Mouse (Mus musculus): ENCODE measurements around the gene Nedd9.
"Not testable (repeated sequence)": the region's sequence is repeated elsewhere in the genome, so short reads cannot be mapped to it uniquely, and the experiment has no call there.

Gene Nedd9

DNA sequence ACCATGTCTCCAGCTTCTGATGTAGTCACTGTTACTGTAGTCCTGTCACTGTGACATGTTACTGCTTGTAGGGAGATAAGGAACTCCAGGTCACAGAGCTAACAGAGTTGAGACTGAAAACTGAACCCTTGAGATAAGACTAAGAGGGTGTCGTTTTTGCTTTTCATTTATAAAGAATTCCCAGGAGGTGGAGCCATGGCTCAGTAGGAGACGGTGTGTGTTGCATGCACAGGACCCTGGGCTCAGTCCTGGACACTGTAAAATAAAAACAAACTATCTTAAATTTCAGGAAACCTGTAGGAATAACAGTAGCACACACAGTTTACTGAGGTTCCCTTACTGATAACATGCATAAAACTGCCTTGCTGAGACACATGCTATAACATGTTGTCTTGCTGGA is 188.6 kb downstream of the Nedd9 start:
- no peak for DNase-seq (ENCODE audit: low spot score)

GRCm38 (mm10) chr13:41296396-41296795 is 190.8 kb downstream of the Nedd9 start:
- no peak for DNase-seq (ENCODE audit: low spot score)

GRCm38 (mm10) chr13:41295886-41296285 is 191.3 kb downstream of the Nedd9 start:
- DNase-seq (ENCODE audit: low spot score), result no peak

DNA sequence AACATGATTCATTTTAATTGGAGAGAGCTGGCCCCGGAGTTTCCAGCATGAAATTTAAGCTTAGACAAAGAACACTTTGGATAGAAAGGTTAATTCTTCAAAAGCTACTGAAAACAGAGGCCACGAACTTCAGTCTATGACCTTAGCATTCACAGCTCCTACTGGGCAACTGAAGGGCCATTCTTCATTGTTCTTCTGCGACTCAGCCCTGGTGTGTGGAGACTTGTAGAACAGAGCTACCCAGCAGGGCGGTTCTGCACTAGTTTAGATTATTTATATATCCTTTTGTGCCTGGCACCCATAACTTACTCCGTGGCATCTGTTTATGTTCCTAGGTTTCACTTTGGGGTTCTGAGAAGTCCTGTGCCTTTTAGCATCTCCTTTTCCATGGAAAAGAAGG is 193.6 kb downstream of the Nedd9 start:
- DNase-seq (ENCODE audit: low spot score), result no peak

GRCm38 (mm10) chr13:41291466-41291974 is 195.6 kb downstream of the Nedd9 start:
- DNase-seq (ENCODE audit: low spot score), result no peak

DNA sequence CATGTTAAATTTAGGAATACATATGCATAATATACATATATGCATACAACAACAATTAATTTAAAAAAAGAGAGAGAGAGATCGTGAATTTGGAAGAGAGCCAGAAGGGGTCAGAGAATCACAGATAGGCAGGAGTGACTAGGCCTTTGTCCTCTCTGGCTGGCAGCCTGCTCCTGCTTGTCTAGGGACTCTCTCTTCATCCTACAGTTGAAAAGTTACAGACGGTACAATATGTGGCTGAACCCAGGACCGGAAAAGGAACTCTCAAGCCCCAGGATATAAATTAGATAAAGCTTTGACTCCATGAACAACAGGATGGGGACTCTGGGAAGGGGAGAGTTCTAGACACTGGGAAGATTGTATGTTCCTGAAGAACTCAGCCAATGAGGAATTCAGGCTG is 200.9 kb downstream of the Nedd9 start:
- DNase-seq (ENCODE audit: low spot score), result no peak

GRCm38 (mm10) chr13:41285448-41285847 is 201.7 kb downstream of the Nedd9 start:
- DNase-seq (ENCODE audit: low spot score), result no peak

DNA sequence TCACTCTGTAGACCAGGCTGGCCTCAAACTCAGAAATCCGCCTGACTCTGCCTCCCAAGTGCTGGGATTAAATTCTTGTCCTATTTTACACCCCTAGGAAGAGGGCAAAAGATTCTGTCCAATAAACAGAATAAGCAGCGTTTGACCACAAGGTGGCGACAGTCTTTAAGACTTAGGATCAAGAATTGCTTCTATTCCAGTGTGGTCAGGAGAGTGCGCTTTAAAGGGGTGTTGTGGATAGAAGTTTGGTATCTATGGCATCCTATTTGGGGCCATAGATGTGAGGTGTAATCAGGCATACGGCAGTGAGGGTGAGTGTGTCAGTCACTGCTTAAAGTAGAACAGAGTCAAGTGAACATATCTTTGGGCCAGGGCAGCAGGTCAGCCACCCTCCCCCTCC is 203.9 kb downstream of the Nedd9 start:
- DNase-seq (ENCODE audit: low spot score), result no peak

DNA sequence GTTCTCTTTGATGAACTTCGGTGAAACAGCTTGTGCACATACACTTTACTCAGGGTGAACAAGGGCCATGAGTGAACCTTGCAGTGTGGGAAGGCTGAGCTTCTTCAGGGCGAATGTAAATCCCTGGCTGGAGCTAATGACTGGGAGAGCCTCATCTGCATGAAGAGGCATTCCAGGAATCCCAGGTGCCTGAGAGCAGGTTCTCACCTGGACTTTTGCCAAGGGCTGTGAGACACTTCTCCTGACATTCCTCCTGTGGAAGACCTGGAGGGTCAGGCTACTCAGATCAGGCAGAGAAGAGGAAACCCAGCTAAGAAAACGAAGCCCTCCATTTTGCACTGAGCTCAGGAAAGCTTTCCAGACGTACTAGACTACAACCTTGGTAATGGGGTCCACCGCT is 206.5 kb downstream of the Nedd9 start:
- DNase-seq (ENCODE audit: low spot score), result no peak

- no peak for DNase-seq (ENCODE audit: low spot score)
Observed at GRCm38 (mm10) chr13:41273927-41274650, 213.1 kb downstream of the Nedd9 start, which contains the start of gene Gm17364. Gene Gm17364, minus strand, starts transcription at chr13:41273977.

DNA sequence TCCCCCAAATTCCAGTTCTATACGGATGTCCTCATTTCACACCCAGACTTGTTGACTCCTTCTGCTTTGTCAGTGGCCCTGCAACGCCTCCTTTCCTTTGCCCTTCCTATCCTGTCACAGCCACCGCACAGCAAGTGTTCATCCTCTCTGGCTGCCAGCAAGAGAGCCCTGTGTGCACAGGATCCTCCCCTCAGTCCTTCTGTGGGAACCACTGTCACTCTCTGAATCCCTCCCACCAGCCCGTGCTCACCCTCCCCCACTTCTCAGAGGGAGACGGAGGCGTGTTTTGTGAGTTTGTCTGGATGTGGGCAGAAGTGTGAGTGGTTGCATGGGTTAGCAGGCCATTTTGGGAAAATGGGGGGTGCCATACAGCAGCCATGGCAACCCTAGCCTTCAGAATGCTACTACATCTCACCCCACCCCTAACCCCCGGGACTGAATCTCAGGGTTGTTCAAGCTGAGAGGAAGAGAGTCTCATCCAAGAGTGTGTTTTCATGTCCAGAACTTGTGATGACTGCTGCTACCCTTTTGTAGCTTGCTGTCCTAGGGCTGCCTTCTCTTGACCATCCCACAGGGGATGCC is 219.2 kb downstream of the Nedd9 start:
- DNase-seq (ENCODE audit: low spot score), result no peak

GRCm38 (mm10) chr13:41263304-41264006 is 223.7 kb downstream of the Nedd9 start:
- DNase-seq (ENCODE audit: low spot score), result no peak

DNA sequence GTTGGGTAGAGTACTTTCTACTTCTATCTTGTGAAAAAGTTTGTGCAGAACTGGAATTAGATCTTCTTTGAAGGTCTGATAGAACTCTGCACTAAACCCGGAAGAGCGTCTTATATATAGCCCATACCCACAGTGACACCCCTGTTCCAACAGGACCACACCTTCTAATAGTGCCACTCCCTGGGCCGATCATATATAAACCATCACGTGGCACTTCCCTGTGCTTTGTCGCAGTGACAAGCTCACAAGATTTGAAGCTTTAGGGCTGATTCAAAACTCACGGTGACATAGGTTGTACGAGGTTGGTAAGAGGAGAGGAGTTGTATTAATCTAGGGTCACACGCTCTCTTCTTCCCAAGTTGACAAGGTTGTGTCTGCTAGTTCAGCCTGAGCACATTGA is 225.5 kb downstream of the Nedd9 start:
- not testable (repeated sequence) for DNase-seq (ENCODE audit: low spot score)

Measured in urinary bladder, postnatal 10 days (tissue).